Mouse (Mus musculus): ENCODE measurements around the gene Anapc15. TPM values are rescaled to one million over a fixed set of nuclear protein-coding genes. Genes with fewer than 3 reads are reported as not detected.

Gene Anapc15
- polyA plus RNA-seq, 1 experiment: 85.0 TPM

DNA sequence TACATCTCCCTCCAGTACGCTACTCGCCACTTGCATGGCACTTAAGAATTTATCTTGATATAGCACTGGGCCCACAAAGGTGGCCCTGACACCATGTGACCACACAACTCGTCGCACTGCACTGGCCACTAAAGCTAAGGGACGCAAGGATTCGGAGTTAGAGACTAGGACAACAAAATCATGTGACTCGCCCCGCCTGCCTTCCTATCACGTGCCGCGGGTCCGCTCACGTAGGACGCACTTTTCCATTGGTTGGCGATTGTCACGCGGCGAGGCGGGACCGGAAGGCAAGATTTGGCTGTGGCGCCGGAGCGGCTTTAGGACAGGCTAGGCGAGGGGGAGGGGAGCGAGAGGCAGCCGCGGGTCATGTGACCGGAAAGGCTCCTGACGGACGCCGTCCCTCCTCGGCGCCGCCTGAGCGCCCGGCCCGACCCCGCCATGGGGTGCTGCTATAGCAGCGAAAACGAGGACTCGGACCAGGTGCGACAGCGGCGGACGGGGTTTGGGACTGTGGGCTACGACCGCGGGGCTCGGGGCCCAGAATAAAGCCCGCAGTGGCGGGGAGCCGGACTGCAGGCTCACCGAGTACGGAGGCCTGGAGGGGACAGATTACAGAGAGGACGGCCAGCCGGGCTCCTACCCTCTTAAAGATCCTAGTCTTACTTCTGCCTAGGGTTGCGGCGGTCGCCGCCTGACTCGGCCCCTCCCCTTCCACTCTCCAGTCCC, 42.2 kb downstream of the Anapc15 start, which contains the start of gene Lamtor1:
Lamtor1 (plus strand) TSS at position 344 of the 726 bp plus-strand sequence.
- Histone ChIP-seq H3K79me2 (ENCODE audit: control insufficient read depth, insufficient read depth) (peaks cover 35% of the 10 kb centered on the region), H3K4me3 (ENCODE audit: insufficient read depth, poor library complexity, severe bottlenecking) (peak within 1 kb of the TSS; percentile 71), H3K36me3 (ENCODE audit: control insufficient read depth, insufficient read depth) (peaks cover under 1% of the 10 kb centered on the region), H3K79me3 (ENCODE audit: low read depth) (peaks cover 18% of the 10 kb centered on the region), H3K27me3 (ENCODE audit: control insufficient read depth, insufficient read depth, insufficient read length) (no peaks in the 10 kb centered on the region), H3ac (ENCODE audit: control insufficient read depth, insufficient read length, low read depth) (peak within 1 kb of the TSS; percentile 76)
- TF ChIP-seq FOSL1 (IDR thresholded peaks at IDR 0.05; ENCODE audit: insufficient read depth, low read length, poor library complexity, severe bottlenecking): no peak
- TF ChIP-seq USF1 (IDR thresholded peaks at IDR 0.05; ENCODE audit: low read depth): peak; percentile 100
- no peak for TF ChIP-seq CEBPB (IDR thresholded peaks at IDR 0.05; ENCODE audit: low read depth)
- TF ChIP-seq CTCF (IDR thresholded peaks at IDR 0.05; ENCODE audit: control insufficient read depth, insufficient read depth, insufficient read length): no peak
- TF ChIP-seq MAX (IDR thresholded peaks at IDR 0.05): peak; percentile 60

DNA sequence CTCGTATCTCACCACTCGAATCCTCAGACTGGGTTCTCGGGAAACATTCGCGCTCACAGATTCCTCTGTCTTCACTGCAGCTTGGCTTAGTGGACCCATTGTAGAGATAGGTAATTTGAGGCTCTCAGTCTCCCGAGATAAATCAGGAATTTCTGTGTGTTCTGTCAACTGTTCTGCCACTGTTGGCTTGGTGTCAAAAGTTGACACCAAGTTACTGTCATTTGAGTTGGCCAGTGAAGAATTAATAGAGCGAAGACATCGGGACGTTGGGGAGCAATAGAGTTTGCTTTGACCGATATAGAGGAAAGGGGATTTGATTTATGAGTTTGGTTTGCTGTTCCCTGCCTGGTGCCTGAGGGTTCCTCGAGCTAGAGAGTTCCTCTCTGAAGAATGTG, 42.8 kb downstream of the Anapc15 start, which contains the start of gene Tomt:
Tomt (minus strand) TSS at position 73 of the 395 bp plus-strand sequence.
- peaks cover 18% of the 10 kb centered on the region for H3K79me3 ChIP-seq (ENCODE audit: low read depth)
- H3K79me2 ChIP-seq (ENCODE audit: control insufficient read depth, insufficient read depth): peaks cover 35% of the 10 kb centered on the region
- peaks cover 4% of the 10 kb centered on the region for H3K36me3 ChIP-seq (ENCODE audit: control insufficient read depth, insufficient read depth)
- H3K27me3 ChIP-seq (ENCODE audit: control insufficient read depth, insufficient read depth, insufficient read length): no peaks in the 10 kb centered on the region
- no peak for TF ChIP-seq MYOD1 (IDR thresholded peaks at IDR 0.05; ENCODE audit: control insufficient read depth, insufficient read length, low read depth)
- TF ChIP-seq USF1 (IDR thresholded peaks at IDR 0.05; ENCODE audit: low read depth): no peak
- no peak for TF ChIP-seq MAX (IDR thresholded peaks at IDR 0.05)
- TF ChIP-seq CTCF (IDR thresholded peaks at IDR 0.05; ENCODE audit: control insufficient read depth, insufficient read depth, insufficient read length): no peak
- H3ac ChIP-seq (ENCODE audit: control insufficient read depth, insufficient read length, low read depth): peak within 1 kb of the TSS; percentile 76
- peak within 1 kb of the TSS; percentile 71 for H3K4me3 ChIP-seq (ENCODE audit: insufficient read depth, poor library complexity, severe bottlenecking)

DNA sequence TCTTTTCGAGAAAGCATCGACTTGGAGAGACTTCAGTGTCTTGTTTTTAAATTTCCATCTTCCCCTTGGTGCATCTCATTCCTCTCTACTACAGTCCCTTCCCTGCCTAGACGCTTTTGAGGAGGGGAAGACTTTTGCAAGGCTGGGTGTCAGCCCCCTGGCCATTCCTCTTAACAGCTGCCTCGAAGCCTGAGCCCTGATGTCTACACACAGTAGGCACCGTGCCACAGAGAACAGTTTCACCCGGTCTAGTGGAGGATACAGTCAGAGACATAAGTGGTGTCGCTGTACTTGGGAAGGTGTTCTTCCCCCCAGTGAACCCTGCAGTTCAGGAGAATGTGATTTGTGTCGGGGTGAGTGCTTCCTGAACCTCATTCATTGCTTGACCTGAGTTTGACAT, 43.2 kb downstream of the Anapc15 start:
- peak overlapping the region; percentile 71 for H3K4me3 ChIP-seq (ENCODE audit: insufficient read depth, poor library complexity, severe bottlenecking)
- peak overlapping the region; percentile 76 for H3ac ChIP-seq (ENCODE audit: control insufficient read depth, insufficient read length, low read depth)
- no peaks in the 10 kb centered on the region for H3K27me3 ChIP-seq (ENCODE audit: control insufficient read depth, insufficient read depth, insufficient read length)
- H3K36me3 ChIP-seq (ENCODE audit: control insufficient read depth, insufficient read depth): peaks cover 4% of the 10 kb centered on the region
- H3K79me2 ChIP-seq (ENCODE audit: control insufficient read depth, insufficient read depth): peaks cover 35% of the 10 kb centered on the region
- peaks cover 18% of the 10 kb centered on the region for H3K79me3 ChIP-seq (ENCODE audit: low read depth)
- TF ChIP-seq USF1 (IDR thresholded peaks at IDR 0.05; ENCODE audit: low read depth) (no peak), MAX (IDR thresholded peaks at IDR 0.05) (no peak)

DNA sequence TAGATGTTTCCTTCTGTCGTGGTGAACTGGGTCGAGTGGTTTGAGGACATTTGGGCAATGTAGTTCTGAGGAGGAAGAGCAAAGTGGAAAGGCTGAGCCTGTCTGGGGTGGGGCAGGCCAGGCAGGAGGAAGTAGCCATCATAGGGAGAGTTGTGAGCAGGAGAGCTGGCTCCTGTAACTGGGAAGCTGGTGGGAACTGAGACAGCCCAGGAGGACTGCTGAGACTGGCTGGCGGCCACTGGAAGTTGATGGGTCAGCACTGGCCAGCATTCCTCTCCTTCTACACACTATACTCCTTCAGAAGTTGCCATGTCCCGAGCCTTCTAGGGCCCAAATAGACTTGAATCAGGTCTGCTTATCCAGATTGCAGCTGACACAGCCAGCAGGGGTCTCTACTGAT, 44.9 kb downstream of the Anapc15 start:
- no peaks in the 10 kb centered on the region for H3K27me3 ChIP-seq (ENCODE audit: control insufficient read depth, insufficient read depth, insufficient read length)
- peaks cover 18% of the 10 kb centered on the region for H3K79me3 ChIP-seq (ENCODE audit: low read depth)
- no peak for TF ChIP-seq MYOG (IDR thresholded peaks at IDR 0.05; ENCODE audit: control insufficient read depth, extremely low read depth, insufficient read length)
- no peak for TF ChIP-seq USF1 (IDR thresholded peaks at IDR 0.05; ENCODE audit: low read depth)
- no peak for TF ChIP-seq MYOD1 (IDR thresholded peaks at IDR 0.05; ENCODE audit: control insufficient read depth, insufficient read length, low read depth)
- TF ChIP-seq CEBPB (IDR thresholded peaks at IDR 0.05; ENCODE audit: low read depth): no peak
- no peak for TF ChIP-seq FOSL1 (IDR thresholded peaks at IDR 0.05; ENCODE audit: insufficient read depth, low read length, poor library complexity, severe bottlenecking)
- no peak for TF ChIP-seq CTCF (IDR thresholded peaks at IDR 0.05; ENCODE audit: control insufficient read depth, insufficient read depth, insufficient read length)
- no peak overlapping the region for H3K4me3 ChIP-seq (ENCODE audit: insufficient read depth, poor library complexity, severe bottlenecking)
- peaks cover 35% of the 10 kb centered on the region for H3K79me2 ChIP-seq (ENCODE audit: control insufficient read depth, insufficient read depth)
- peak overlapping the region; percentile 6 for H3ac ChIP-seq (ENCODE audit: control insufficient read depth, insufficient read length, low read depth)
- peaks cover 10% of the 10 kb centered on the region for H3K36me3 ChIP-seq (ENCODE audit: control insufficient read depth, insufficient read depth)

DNA sequence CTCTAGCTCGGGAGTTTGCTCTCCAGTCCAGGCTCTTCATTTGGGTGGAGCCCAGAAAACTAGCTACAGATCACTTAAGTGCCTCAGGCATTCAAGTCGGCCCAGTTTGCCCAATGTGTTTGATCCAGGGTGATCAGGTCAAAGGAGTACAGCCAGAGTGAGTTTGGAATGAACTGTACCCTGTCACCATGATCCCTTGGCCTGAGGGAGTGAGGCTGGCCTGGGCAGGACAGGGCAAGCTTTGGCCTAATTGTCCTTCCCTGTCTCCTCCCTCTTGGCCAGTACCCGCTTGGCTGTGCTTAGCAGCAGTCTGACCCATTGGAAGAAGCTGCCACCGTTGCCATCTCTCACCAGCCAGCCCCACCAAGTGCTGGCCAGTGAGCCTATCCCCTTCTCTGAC, 46.6 kb downstream of the Anapc15 start:
- Histone ChIP-seq H3K79me2 (ENCODE audit: control insufficient read depth, insufficient read depth) (peaks cover 35% of the 10 kb centered on the region), H3ac (ENCODE audit: control insufficient read depth, insufficient read length, low read depth) (no peak overlapping the region), H3K4me3 (ENCODE audit: insufficient read depth, poor library complexity, severe bottlenecking) (no peak overlapping the region), H3K27me3 (ENCODE audit: control insufficient read depth, insufficient read depth, insufficient read length) (no peaks in the 10 kb centered on the region), H3K36me3 (ENCODE audit: control insufficient read depth, insufficient read depth) (peaks cover 17% of the 10 kb centered on the region), H3K79me3 (ENCODE audit: low read depth) (peaks cover 18% of the 10 kb centered on the region)
- TF ChIP-seq MYOG (IDR thresholded peaks at IDR 0.05; ENCODE audit: control insufficient read depth, extremely low read depth, insufficient read length) (no peak), USF1 (IDR thresholded peaks at IDR 0.05; ENCODE audit: low read depth) (no peak), MYOD1 (IDR thresholded peaks at IDR 0.05; ENCODE audit: control insufficient read depth, insufficient read length, low read depth) (no peak), MAX (IDR thresholded peaks at IDR 0.05) (no peak), CEBPB (IDR thresholded peaks at IDR 0.05; ENCODE audit: low read depth) (no peak), FOSL1 (IDR thresholded peaks at IDR 0.05; ENCODE audit: insufficient read depth, low read length, poor library complexity, severe bottlenecking) (no peak), CTCF (IDR thresholded peaks at IDR 0.05; ENCODE audit: control insufficient read depth, insufficient read depth, insufficient read length) (no peak)

DNA sequence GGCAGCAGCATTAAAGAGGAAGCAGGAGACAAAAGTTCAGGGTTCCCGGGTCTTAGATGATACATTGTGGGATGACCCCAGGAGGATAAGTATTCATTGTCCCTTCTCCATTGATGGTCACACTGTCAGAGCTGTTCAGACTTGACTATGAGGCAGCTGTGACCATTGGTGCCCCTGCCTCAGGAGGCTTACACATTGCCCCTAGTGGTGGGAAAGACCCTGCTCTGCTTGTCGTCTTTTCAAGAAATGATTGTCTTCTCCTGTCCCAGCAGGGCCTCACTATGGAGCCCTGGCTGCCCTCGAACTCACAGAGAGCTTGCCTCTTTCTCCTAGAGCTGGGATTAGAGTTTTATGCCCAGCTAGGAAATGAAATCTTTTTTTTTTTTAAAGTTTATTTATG, 48.5 kb downstream of the Anapc15 start:
- Histone ChIP-seq H3K79me3 (ENCODE audit: low read depth) (peaks cover 9% of the 10 kb centered on the region), H3K27me3 (ENCODE audit: control insufficient read depth, insufficient read depth, insufficient read length) (no peaks in the 10 kb centered on the region), H3K36me3 (ENCODE audit: control insufficient read depth, insufficient read depth) (peaks cover 17% of the 10 kb centered on the region), H3ac (ENCODE audit: control insufficient read depth, insufficient read length, low read depth) (no peak overlapping the region), H3K79me2 (ENCODE audit: control insufficient read depth, insufficient read depth) (peaks cover 24% of the 10 kb centered on the region), H3K4me3 (ENCODE audit: insufficient read depth, poor library complexity, severe bottlenecking) (no peak overlapping the region)
- TF ChIP-seq CTCF (IDR thresholded peaks at IDR 0.05; ENCODE audit: control insufficient read depth, insufficient read depth, insufficient read length) (no peak), MYOG (IDR thresholded peaks at IDR 0.05; ENCODE audit: control insufficient read depth, extremely low read depth, insufficient read length) (no peak)

Measured in C2C12 (cell line).